Mouse (Mus musculus): ENCODE measurements at regions not wholly inside any gene's neighbourhood (a gene's known extent, or its start where the extent isn't known, plus 50 kb on each side); places are given as distances from the start of the nearest gene placed in this dataset.

- no peak for TF ChIP-seq POLR2A (IDR thresholded peaks at IDR 0.05; ENCODE audit: extremely low read depth, insufficient read depth, low read length)
- TF ChIP-seq CTCF (IDR thresholded peaks at IDR 0.05; ENCODE audit: low read depth, low read length), result no peak
Measured at GRCm38 (mm10) chr10:15046285-15046684, 328.3 kb upstream of the Gje1 start.
